Mouse (Mus musculus) 3134 (cell line): Measurements from ENCODE around the gene Arid3b.

ENCODE experiments used
- DNase-seq: peaks from one replicate; pipeline ENCODE4 v3.0.0-alpha.2; 2011; ENCODE audit warnings: low spot score; ENCODE audit not compliant: insufficient read length; ENCODE audit errors: extremely low read depth

Arid3b gene

GRCm38 (mm10) chr9:57831267-57832082 lies 5.1 kb downstream of the Arid3b start:
- peak; percentile 91 for DNase-seq

DNA sequence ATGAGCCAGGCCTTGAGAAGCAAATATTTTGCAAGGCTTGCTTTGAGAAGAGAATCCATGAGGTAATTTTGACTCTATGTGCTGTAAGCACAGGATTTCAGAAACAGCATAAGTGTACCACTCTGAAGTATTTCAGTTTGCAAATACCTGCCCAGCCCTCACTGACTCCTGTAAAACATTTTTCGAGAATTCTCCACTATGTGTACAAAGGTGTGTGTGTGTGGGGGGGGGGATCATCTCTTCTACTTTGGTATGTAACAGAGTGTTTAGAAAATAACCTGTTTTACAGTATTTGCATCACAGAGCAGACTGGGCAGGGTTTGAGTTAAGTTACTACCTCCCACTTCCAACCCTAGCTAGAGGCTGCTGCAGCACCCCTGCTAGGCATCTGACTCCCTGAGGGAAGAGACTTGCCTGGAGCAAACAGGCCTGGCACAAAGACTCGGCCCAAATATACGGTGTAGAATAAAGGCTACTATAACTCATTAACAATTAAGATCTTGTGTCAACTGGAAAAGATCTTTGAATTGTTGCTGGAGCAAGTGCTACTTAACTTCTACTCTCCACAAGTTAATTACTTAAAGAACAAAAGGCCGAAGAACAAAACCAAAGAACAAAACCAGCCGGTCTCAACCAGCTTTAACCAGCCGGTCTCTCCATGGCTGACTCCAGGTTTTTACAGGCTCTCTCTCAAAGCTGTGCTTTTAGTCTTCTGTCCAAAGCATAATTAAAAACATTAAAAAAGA lies 6.6 kb downstream of the Arid3b start:
- DNase-seq, result no peak

GRCm38 (mm10) chr9:57823397-57823796 lies 13.2 kb downstream of the Arid3b start:
- DNase-seq, result no peak

GRCm38 (mm10) chr9:57822812-57823211 lies 13.8 kb downstream of the Arid3b start:
- DNase-seq, result no peak

GRCm38 (mm10) chr9:57820186-57821080 lies 16.2 kb downstream of the Arid3b start:
- DNase-seq, result no peak

- DNase-seq, result no peak
These were observed 19.3 kb downstream of the Arid3b start for GRCm38 (mm10) chr9:57817220-57817667.

- DNase-seq, result no peak
These were observed 21.7 kb downstream of the Arid3b start for GRCm38 (mm10) chr9:57814866-57815265.

DNA sequence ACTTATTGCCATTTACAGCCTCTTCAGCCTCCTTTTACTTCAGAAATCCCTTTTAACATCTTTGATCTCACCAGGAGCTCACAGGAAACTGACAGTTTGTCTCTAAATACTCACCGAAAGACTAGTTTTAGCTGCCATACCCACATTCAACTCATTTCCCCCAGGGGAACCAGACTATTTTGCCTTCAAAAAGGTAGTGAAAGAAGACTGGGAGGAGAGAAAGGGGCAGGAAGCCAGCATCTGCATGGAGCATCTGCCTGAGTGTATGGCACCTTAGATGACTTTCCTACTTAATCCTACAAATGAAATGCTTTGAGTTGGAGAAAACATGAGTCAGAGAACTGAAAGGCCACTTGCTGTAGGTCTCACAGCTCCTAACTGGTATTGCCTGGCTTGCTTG lies 22.6 kb downstream of the Arid3b start:
- no peak for DNase-seq

- DNase-seq, result no peak
These were observed 24.5 kb downstream of the Arid3b start for GRCm38 (mm10) chr9:57811793-57812733.

- no peak for DNase-seq
These were observed 25.9 kb downstream of the Arid3b start for GRCm38 (mm10) chr9:57810691-57811090.

DNA sequence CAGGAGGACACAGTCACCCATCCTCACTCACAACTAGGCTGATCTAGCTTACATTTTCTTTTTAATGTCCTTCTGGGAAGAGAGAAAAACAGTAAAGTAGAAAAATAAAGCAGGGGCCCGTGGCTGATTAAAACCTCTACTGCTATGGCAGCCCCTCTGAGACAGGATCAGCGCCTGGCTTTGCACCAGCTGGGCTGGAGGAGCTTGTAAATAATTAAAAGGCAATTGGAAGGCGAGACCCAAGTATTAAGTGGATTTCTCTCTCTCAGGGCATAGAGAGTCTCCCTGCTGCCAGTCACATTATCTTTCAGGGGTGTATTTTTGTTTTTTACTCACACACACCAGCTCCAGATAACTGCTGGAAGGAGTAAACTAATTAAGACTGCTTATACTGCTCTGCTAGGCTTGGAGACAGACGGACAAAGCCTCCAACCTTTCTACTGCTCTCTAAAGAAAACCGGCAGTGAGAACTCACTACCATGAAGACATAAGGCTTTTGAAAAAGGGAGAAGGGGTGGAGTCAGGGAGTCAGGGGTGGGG lies 27.8 kb downstream of the Arid3b start:
- no peak for DNase-seq

DNA sequence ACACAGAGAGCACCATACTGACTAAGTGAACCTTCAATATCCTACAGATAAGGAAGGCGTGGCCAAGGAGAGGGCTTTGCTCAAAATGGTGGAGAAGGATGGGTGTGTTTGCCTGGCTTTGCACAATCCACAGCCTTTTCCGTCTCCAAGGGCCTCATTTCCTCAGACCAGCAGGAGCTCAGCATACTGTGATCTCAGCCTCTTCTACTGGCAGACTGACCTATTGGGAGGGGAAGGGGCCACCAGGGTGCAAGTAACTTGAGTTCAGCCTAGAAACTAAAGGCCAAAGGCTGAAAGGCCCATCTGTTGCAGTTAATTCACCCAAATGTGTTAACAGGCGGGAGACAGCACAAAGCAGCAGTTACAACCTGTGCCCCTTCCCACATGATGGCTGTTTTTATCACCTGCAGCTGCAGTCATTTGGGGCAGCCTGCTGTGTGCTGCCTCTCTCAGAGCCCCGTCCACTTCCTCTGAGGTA lies 29.4 kb downstream of the Arid3b start:
- no peak for DNase-seq

DNA sequence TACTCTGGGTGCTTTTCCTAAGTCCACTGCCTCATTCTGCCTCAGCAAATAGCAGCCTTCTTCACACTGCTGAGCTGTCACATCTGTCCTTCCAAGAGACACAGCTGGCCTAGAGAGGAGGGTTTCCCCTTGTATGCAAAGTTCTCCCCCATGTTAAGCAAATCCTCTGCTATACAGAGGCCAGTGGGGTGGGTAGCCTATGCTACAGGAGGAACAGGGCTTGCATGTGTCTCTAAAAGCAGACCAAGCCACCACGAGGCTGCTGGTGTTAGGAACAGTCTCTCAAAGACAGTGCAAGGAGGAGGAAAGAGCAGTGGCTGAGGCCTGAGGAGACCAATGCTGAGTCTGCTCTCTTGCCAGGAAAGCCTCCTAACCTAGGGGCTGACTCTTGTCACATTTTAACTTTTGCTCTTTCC lies 30.5 kb downstream of the Arid3b start:
- DNase-seq, result no peak

DNA sequence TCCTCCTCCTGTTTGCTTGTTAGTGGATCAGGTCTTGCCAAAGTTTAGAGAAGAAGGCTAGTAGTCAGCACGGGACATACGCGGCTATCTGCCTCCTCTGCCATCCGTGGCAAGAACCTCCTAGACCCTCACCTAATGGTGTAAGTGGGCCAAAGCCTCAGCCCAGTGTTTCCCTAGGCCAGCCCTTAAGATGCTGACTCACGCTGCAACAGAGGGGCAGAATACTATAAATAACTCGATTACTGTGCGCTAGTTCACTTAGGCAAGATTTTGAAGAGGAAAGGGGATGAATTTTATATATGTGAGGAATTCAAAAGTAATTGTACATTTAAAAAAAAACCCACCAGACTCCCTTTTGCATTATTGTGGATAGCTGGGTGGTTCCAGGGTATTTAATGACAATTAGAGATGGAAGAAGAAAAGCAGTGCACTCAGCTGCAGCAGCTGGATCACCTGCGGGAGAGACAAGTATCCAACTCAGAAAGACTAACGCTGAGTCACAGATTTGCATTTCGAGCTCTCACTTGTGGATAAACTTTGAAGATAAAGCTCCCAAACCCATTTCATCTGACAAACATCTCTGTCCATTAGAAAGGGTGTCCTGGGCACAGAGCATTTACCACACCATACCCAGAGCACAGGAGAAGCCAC lies 31.4 kb downstream of the Arid3b start:
- DNase-seq, result peak; percentile 28

GRCm38 (mm10) chr9:57803839-57804238 lies 32.8 kb downstream of the Arid3b start:
- no peak for DNase-seq

DNA sequence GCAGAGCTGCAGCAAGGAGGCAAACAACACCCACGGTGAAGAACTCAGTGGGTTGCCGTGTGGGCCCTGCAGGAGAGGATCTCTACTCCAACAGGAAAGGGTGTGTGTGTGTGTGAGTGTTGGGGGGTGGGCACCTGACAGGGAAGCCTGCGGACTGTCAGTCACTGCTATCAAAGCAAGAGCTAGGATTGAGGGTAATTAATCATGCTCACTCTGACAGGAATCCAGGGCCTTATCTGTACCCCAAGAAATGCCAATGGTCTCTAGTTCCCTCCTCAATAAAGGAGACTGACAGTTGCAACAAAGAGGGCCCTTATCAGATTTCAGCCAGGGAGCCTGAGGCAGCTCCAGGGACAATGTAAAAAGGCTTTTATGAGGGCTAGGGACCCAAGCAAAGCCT lies 33.5 kb downstream of the Arid3b start:
- no peak for DNase-seq

DNA sequence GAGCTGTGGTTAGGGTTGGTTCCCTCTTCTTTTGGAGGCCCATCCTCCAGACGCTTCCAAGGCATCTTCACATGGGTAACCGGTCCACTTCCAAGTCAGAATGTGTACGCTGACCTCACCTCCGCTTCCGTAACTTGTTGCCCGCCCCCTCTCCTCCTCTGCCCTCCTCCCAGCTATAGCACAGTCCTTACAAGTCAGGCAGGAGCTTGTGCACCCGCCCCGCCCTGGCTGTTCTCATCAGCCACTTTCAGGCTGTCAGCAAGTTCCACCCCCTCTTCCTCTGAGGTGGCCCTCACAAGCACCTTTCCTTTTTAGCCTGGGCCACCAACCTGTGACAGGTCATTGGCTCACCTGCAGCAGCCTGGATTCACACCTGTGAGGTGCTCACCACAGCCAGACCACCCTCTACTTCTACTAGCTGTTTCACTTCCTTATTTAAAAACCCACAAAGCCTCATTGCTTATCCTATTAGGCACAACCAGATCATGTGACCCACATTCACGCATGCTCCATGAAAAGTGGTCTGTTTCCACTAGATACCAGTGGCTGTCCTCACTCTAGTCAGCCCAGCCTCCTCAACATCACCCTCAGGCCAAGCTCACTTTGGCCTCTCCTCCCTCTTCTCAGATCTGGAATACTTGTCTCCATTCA lies 36.1 kb downstream of the Arid3b start:
- DNase-seq, result no peak

DNA sequence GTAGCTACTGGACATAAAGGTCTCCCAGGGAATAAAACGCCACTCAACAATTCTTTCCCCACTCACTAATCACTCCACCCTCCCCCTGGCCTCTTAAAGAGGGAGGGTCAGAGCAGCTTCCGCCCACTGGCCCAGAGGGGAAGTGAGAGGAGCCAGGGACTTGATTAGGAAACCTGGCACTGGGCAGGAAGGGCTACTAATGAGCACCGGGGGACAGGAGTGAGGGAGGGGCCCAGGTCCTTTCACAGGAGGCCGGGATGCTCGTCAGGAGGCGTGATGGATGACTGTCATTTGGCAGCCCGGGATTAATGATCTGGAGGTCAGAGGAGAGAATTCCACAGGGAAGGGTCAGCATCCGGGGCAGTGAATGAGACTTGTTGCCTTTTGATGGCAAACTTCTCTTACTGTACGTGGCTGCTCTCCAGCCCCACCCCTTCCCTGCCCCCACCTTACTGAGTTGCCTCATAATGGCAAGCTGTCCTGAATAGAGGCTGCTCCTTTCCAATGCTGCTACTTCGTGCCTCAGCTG lies 37.8 kb downstream of the Arid3b start:
- DNase-seq, result no peak
